ENCODE assay signal across 13 mouse cellular contexts in genomic region chr8:10785311-10785710, GRCm38 (mm10).
"Had no signal": no experiment of that assay in that cellular context is flagged by ENCODE, and none has a peak within 500 bp of the region (broad histone marks: within the 10 kb centered on the region; RNA-seq: fewer than 3 reads in every experiment).

No protein-coding gene starts in this region.

- H3K9ac ChIP-seq: liver, embryonic 13.5 days; midbrain, embryonic 13.5 days had no signal

- H3K4me2 ChIP-seq: liver, embryonic 13.5 days; midbrain, embryonic 13.5 days had no signal

- ATAC-seq: midbrain, embryonic 13.5 days had no signal

- H3K27ac ChIP-seq: left cerebral cortex, adult 2 months; liver, embryonic 13.5 days; midbrain, embryonic 13.5 days had no signal

- H3K9me3 ChIP-seq: liver, embryonic 13.5 days; midbrain, embryonic 13.5 days had no signal

- H3K27me3 ChIP-seq: liver, embryonic 13.5 days; midbrain, embryonic 13.5 days had no signal

- DNase-seq: kidney, adult 18-20 months; kidney, adult 9 months; kidney, postnatal 14 days; kidney, postnatal 4 days; layer of hippocampus, postnatal 36 days; liver, embryonic 13.5 days; lung, adult 2 months; lung, postnatal 14 days; lung, postnatal 4 days; thymus, adult 18-20 months; thymus, postnatal 36 days had no signal

- H3K36me3 ChIP-seq: liver, embryonic 13.5 days; midbrain, embryonic 13.5 days had no signal

- H3K4me3 ChIP-seq: left cerebral cortex, adult 2 months; liver, embryonic 13.5 days; midbrain, embryonic 13.5 days had no signal

- H3K4me1 ChIP-seq: liver, embryonic 13.5 days had no signal
